Mouse (Mus musculus): ENCODE results near the gene Inpp1. TPM values are rescaled to one million over a fixed set of nuclear protein-coding genes. Genes with fewer than 3 reads are reported as not detected.
"Not testable (repeated sequence)": the region's sequence is repeated elsewhere in the genome, so short reads cannot be mapped to it uniquely, and the experiment has no call there.

Gene Inpp1
- polyA plus RNA-seq (2016; fragmentation: Nextera tagmentation; extraction: Ambion mirVana): 5.4 and 6.2 TPM in 2 replicates

DNA sequence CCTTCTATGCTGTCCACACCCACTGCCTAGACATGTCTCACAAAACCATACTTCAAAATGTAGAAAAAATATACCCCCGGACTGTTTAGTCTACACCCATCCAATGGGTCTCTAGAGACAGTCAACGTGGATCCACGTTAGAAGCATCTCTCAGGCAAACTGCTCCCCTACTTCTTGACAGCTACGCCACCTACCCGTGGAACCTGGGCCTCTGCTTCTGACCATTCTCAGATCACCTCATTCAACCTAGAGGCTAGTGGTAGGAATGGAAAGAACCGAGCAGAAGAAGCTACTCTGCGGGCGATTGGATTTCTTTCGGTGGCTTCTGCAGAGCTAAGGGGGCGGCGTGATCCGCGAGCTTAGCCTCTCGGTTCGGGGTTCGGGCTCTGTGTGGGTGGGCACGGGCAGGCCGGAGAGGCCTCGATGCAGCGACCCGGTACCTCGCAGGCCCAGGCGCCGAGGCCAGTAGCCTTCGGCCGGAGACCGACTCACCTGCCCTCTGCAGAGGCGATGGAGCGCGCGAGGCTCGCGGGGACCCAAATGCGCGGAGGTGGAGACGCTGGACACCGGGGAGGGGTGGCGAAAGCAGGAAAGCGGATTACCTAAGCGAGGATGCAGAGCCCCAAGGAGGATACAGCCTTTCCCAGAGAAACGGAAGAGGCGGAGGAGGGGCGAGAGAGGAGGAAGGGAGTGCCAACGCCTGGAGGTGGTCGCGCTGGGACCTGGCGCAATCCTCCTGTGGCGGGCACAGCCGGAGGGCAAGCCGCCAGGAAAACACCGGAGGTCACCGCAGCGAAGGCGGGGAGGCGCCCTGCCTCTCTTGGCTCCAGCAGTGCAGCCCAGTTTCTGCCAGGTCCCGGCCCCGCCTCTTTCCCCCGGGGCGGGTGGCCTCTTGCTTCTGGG is at the start of gene Inpp1:
Gene Inpp1 (minus strand): TSS at position 779 of the 903 bp plus-strand sequence.
- no peaks in the 10 kb centered on the region for H3K36me3 ChIP-seq
- peak within 1 kb of the TSS; percentile 34; the same call in 1 of the 2 replicates for H3K27ac ChIP-seq
- WGBS (ENCODE audit: insufficient replicate concordance): 2% methylated on average over 59 of the region's 59 CpGs
- H3K4me2 ChIP-seq: peak within 1 kb of the TSS; percentile 86
- H3K9ac ChIP-seq: peak within 1 kb of the TSS; percentile 71
- H3K27me3 ChIP-seq (replicated peaks): peaks cover 3% of the 10 kb centered on the region; the same call in 1 of the 2 replicates
- H3K9me3 ChIP-seq (replicated peaks): no peaks in the 10 kb centered on the region
- peaks cover 14% of the 10 kb centered on the region for H3K4me1 ChIP-seq
- peak; percentile 80 for ATAC-seq
- peak within 1 kb of the TSS; percentile 66 for H3K4me3 ChIP-seq

DNA sequence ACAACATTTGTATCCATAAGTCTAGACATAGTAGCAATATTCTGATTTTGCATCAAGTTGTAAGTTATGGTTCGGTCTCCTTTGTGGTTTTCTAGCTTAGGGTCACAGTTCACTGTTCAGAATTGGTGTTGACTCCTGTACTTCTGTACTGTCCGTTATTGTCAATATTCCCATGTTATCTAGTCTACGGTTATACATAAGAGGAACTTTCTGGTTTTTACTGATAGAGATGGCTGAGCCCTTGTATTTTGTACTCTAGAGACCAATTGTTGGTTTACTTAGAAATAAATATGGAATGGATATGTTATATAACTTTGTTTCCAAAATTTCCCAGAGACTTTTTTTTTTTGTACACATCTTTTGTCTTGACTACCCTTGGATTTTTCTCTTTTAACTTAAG is 48.5 kb upstream of the Inpp1 start:
- H3K4me1 ChIP-seq: no peaks in the 10 kb centered on the region
- H3K4me3 ChIP-seq: no peak overlapping the region
- no peak for ATAC-seq
- H3K9me3 ChIP-seq (replicated peaks): no peaks in the 10 kb centered on the region
- H3K9ac ChIP-seq: no peak overlapping the region
- no peaks in the 10 kb centered on the region for H3K27me3 ChIP-seq (replicated peaks)
- no peak overlapping the region for H3K27ac ChIP-seq
- WGBS (ENCODE audit: insufficient replicate concordance): 46% methylated on average over 3 of the region's 3 CpGs
- no peak overlapping the region for H3K4me2 ChIP-seq
- H3K36me3 ChIP-seq: peaks cover 11% of the 10 kb centered on the region

DNA sequence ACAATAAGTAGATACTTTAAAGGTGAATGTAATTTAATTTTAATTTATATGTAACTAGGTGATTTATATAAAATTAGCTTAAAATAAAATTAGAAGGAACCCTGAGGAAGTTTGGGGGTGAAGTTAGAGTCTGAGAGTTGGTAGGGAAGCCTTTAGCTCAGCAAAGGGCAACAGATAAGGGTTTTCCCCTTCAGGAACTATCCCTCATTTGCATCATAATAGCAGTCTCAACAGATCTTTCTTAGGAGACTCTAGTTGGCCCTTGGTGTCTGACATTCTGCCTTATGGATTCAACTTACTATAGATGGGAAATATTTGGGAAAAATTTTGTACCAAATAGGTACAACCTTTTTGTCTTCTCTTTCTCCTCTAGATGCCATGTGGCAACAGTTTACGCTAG is 46.7 kb upstream of the Inpp1 start:
- 92% methylated on average over 1 of the region's 1 CpGs for WGBS (ENCODE audit: insufficient replicate concordance)
- Histone ChIP-seq H3K27me3 (replicated peaks) (no peaks in the 10 kb centered on the region), H3K27ac (no peak overlapping the region), H3K4me3 (no peak overlapping the region), H3K4me2 (no peak overlapping the region), H3K9ac (no peak overlapping the region), H3K36me3 (peaks cover 22% of the 10 kb centered on the region), H3K4me1 (no peaks in the 10 kb centered on the region), H3K9me3 (replicated peaks) (no peaks in the 10 kb centered on the region)
- no peak for ATAC-seq

DNA sequence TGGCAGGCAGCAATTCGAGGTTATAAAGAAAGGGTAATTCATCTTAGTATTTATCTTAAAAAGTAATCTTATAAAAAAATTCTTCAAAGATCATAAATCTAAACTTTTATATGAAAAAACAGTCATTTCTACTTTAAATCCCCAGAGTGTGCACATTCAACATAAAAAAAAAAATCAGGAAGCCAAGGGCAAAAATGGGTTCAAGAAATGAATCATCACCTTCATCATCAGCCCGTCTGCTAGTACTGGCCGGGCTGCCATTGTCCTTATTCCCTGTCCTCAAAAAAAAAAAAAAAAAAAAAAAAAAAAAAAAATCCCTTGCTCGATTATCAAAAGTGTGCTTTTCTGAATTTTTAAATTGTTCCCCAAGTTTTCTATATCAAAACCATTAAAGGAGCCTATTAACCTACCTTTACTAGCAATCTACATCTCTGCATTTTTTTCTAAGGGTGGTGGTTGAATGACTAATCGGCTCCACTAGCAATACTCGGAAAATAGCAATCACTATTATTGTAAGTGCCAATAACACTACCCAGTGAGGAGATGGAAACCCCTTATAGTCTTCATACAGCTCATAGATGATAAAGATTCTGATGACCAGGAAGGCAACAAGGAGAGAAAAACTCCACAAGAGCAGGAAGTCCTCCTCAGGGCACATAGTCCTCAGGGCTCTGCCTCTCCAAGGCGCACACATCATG is 38.6 kb upstream of the Inpp1 start:
- Histone ChIP-seq H3K4me1 (no peaks in the 10 kb centered on the region), H3K4me2 (no peak overlapping the region), H3K27me3 (replicated peaks) (no peaks in the 10 kb centered on the region), H3K36me3 (peaks cover 12% of the 10 kb centered on the region; the same call in 1 of the 2 replicates), H3K4me3 (no peak overlapping the region), H3K27ac (no peak overlapping the region), H3K9me3 (replicated peaks) (no peaks in the 10 kb centered on the region), H3K9ac (no peak overlapping the region)
- WGBS (ENCODE audit: insufficient replicate concordance): 78% methylated on average over 7 of the region's 7 CpGs
- no peak for ATAC-seq

DNA sequence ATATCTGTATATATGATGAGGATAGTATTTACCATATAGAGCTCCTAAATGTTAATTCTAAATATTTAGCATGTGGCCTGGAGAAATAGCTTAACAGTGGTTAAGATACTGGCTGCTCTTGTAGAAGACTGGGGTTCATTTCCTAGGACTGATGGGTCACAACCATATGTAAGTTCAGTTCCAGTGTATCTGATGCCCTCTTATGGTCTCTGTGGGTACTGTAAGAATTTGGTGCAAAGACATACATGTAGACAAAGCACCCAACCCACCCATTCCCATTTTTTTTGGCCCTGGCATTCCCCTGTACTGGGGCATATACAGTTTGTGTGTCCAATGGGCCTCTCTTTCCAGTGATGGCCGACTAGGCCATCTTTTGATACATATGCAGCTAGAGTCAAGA is 36.5 kb upstream of the Inpp1 start:
- not testable (repeated sequence) for ATAC-seq; H3K27ac ChIP-seq; H3K36me3 ChIP-seq; H3K9me3 ChIP-seq (replicated peaks); H3K9ac ChIP-seq; H3K27me3 ChIP-seq (replicated peaks); H3K4me3 ChIP-seq; H3K4me2 ChIP-seq
- peaks cover 10% of the 10 kb centered on the region for H3K4me1 ChIP-seq
- 40% methylated on average over 1 of the region's 1 CpGs for WGBS (ENCODE audit: insufficient replicate concordance)

DNA sequence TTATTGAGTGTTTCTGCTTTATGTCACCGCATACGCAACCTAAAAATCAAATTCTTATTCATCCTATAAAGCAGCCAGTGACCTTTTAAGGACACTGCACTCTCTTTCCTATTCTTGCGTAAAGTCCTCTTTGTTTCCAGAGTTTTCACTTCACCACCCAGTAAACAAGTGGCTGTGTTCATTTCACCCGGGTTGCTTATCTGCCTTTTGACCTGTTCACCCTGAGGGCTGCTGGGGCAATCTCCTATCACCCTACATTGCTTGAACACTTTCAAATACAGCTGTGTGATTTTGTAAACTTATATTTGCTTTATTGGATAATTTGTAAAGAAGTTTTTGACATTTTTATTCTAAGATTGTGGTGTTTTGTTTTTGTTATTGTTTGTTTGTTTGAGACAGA is 31.9 kb upstream of the Inpp1 start:
- H3K9me3 ChIP-seq (replicated peaks): no peaks in the 10 kb centered on the region
- peaks cover 35% of the 10 kb centered on the region for H3K4me1 ChIP-seq
- H3K9ac ChIP-seq: no peak overlapping the region
- no peak overlapping the region for H3K4me3 ChIP-seq
- no peaks in the 10 kb centered on the region for H3K36me3 ChIP-seq
- WGBS (ENCODE audit: insufficient replicate concordance): 61% methylated on average over 4 of the region's 4 CpGs
- no peak for ATAC-seq
- no peak overlapping the region for H3K4me2 ChIP-seq
- no peak overlapping the region for H3K27ac ChIP-seq
- no peaks in the 10 kb centered on the region for H3K27me3 ChIP-seq (replicated peaks)

DNA sequence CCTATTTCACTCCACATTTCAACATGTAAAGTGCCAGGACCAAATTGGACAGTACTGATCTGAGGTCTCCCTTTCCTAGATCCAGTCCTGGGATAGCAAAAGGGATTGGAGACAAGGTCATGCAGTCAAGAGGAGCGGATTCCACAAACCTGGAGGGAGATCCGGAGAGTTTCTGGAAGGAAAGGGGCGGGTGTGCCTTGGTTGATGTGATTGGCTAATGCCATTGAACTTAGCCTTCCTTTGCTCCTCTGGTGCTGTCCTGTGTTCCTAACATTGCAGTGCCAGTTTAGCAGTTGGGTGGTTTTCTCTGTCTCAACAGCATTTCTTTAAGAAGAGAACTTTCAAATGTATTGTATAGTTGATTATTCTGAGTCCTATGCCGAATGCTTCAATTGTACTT is 29.1 kb upstream of the Inpp1 start:
- H3K4me2 ChIP-seq: no peak overlapping the region
- H3K27ac ChIP-seq: no peak overlapping the region
- no peaks in the 10 kb centered on the region for H3K9me3 ChIP-seq (replicated peaks)
- no peak overlapping the region for H3K9ac ChIP-seq
- no peaks in the 10 kb centered on the region for H3K36me3 ChIP-seq
- ATAC-seq: no peak
- H3K27me3 ChIP-seq (replicated peaks): no peaks in the 10 kb centered on the region
- 79% methylated on average over 4 of the region's 4 CpGs for WGBS (ENCODE audit: insufficient replicate concordance)
- H3K4me1 ChIP-seq: peaks cover 43% of the 10 kb centered on the region
- H3K4me3 ChIP-seq: no peak overlapping the region

DNA sequence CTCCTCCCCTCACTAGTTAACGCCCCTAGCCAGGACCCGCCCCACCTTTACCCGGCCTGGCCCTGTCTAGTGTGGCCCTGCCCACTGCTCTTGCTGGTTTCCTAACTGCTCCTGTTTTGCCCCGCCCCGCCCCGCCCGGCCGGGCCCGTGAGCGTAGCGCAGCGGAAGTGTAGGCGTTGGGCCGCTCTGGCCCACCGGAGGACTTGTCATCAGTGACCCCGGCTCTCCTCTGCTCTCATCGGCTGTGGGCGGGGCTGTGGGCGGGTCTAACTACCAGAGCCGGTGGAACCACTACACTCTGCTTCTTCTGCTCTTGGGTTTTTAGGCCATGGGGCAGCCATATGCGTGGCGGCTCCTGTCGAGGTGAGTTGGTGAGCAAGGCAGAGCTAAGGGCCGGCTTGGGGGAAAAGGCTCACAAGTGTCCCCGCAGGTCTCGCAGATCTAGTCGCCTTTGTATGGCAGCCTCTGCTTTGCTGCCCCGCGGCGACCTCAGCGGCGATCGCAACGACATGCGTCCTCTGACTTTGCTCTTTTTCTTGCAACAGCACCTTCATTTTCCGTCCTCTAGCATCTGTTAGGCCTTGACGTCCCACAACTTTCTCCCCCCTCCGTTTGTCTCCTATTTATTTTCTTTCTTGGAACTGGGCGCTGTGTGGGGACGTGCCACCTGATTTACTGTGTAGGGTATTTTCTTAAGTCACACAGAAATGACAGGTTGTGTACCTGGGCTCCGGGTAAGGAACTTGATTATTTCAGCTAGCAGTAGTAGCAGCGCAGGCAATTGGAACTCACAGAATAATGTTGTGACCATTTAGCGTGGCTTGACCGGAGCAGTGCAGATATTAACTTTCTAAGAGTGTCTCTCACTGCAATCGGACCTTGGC is 27.5 kb upstream of the Inpp1 start, which contains the start of gene Hibch:
Gene Hibch (plus strand): TSS at position 148 of the 884 bp plus-strand sequence.
- Histone ChIP-seq H3K9me3 (replicated peaks) (no peaks in the 10 kb centered on the region), H3K9ac (peak within 1 kb of the TSS; percentile 72), H3K4me2 (peak within 1 kb of the TSS; percentile 75), H3K27me3 (replicated peaks) (no peaks in the 10 kb centered on the region), H3K4me3 (peak within 1 kb of the TSS; percentile 67), H3K4me1 (peaks cover 46% of the 10 kb centered on the region), H3K27ac (peak within 1 kb of the TSS; percentile 68), H3K36me3 (no peaks in the 10 kb centered on the region)
- WGBS (ENCODE audit: insufficient replicate concordance): 2% methylated on average over 45 of the region's 45 CpGs
- peak; percentile 100 for ATAC-seq

DNA sequence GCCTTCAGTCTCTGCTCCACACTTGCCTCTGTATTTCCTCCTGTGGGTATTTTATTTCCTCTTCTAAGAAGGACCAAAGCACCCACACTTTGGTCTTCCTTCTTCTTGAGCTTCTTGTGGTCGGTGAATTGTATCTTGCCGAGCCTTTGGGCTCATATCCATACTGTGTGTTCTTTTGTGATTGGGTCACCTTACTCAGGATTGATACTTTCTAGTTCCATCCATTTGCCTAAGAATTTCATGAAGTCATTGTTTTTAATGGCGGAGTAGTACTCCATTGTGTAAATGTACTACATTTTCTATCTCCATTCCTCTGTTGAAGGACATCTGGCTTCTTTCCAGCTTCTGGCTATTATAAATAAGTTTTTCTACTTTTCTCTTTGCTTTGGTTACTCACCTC is 26.9 kb upstream of the Inpp1 start:
- Histone ChIP-seq H3K9ac (peak overlapping the region; percentile 6; the same call in 1 of the 2 replicates), H3K36me3 (no peaks in the 10 kb centered on the region), H3K9me3 (replicated peaks) (no peaks in the 10 kb centered on the region), H3K27ac (no peak overlapping the region), H3K4me1 (peaks cover 39% of the 10 kb centered on the region), H3K4me3 (peak overlapping the region; percentile 67), H3K27me3 (replicated peaks) (no peaks in the 10 kb centered on the region), H3K4me2 (peak overlapping the region; percentile 75)
- peak; percentile 2; the same call in 1 of the 2 replicates for ATAC-seq
- WGBS (ENCODE audit: insufficient replicate concordance): 7% methylated on average over 3 of the region's 3 CpGs

DNA sequence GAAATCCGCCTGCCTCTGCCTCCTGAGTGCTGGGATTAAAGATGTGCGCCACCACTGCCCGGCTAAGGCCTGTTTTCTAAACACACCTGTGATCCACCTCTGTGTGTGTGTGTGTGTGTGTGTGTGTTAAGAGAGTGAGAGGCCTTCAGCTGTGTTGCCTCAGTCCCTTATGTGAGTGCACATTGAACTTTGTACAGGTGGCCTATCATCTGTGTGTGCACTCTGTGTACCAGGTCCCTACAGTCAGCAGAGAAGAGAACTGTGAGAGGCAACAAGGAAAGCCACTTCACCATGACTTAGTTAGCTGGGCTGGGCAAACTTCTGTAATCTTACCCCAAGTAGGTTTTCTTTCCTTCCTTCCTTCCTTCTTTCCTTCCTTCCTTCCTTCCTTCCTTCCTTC is 21.6 kb upstream of the Inpp1 start:
- Histone ChIP-seq H3K9ac (no peak overlapping the region), H3K9me3 (replicated peaks) (no peaks in the 10 kb centered on the region), H3K27me3 (replicated peaks) (no peaks in the 10 kb centered on the region), H3K27ac (no peak overlapping the region), H3K4me1 (peaks cover 7% of the 10 kb centered on the region), H3K4me3 (no peak overlapping the region), H3K36me3 (no peaks in the 10 kb centered on the region), H3K4me2 (no peak overlapping the region)
- WGBS (ENCODE audit: insufficient replicate concordance): 94% methylated on average over 3 of the region's 3 CpGs
- ATAC-seq: no peak

DNA sequence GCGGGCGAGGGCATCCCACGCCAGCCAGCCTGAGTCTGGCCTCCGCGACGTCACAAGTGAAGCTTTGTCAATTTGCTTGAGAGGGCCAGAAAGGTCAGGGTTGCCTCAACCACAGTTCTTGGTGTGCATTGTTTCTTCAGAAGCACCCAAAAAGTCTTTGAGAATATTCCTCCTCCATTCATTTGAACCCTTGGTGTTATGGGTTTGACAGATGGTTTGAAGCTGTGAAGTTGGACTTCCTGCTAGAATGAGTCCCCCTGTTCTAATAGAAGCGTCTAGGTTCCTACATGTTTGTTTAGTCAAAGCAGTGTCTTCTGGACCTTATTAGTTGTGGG is 292 bp upstream of the Inpp1 start:
- Histone ChIP-seq H3K4me3 (peak overlapping the region; percentile 66), H3K9me3 (replicated peaks) (no peaks in the 10 kb centered on the region), H3K36me3 (no peaks in the 10 kb centered on the region), H3K27ac (no peak overlapping the region), H3K4me1 (peaks cover 14% of the 10 kb centered on the region), H3K9ac (peak overlapping the region; percentile 71; the same call in 1 of the 2 replicates), H3K4me2 (peak overlapping the region; percentile 86), H3K27me3 (replicated peaks) (peaks cover 3% of the 10 kb centered on the region; the same call in 1 of the 2 replicates)
- WGBS (ENCODE audit: insufficient replicate concordance): 9% methylated on average over 7 of the region's 7 CpGs
- ATAC-seq: no peak

Measured in liver, embryonic 12.5 days (tissue).